Mouse (Mus musculus) MEL-GATA-1-ER (cell line): Measurements from ENCODE around the gene Serpinb7.

Experiments used
- DNase-seq: peaks from one replicate; pipeline ENCODE4 v3.0.0-alpha.2; 2012; ENCODE audit warnings: low read depth; ENCODE audit errors: extremely low read depth

Serpinb7 gene

GRCm38 (mm10) chr1:107399355-107399754 lies at the start of gene Serpinb7:
Gene Serpinb7, plus strand, starts transcription at chr1:107399655.
- no peak for DNase-seq

GRCm38 (mm10) chr1:107350392-107350791 lies 49.1 kb upstream of the Serpinb7 start:
- DNase-seq = no peak

- no peak for DNase-seq
Observed at GRCm38 (mm10) chr1:107351115-107351514, 48.3 kb upstream of the Serpinb7 start.

GRCm38 (mm10) chr1:107353046-107353445 lies 46.4 kb upstream of the Serpinb7 start:
- DNase-seq = peak; percentile 48

- no peak for DNase-seq
Observed at GRCm38 (mm10) chr1:107360898-107361297, 38.6 kb upstream of the Serpinb7 start, which contains the start of gene Serpinb11. Gene Serpinb11, plus strand, starts transcription at chr1:107361198.

GRCm38 (mm10) chr1:107365973-107366372 lies 33.5 kb upstream of the Serpinb7 start:
- no peak for DNase-seq

- no peak for DNase-seq
Observed at GRCm38 (mm10) chr1:107368944-107369343, 30.5 kb upstream of the Serpinb7 start.

GRCm38 (mm10) chr1:107376952-107377351 lies 22.5 kb upstream of the Serpinb7 start:
- DNase-seq = peak; percentile 82

GRCm38 (mm10) chr1:107378368-107378767 lies 21.1 kb upstream of the Serpinb7 start:
- no peak for DNase-seq

GRCm38 (mm10) chr1:107381491-107381890 lies 18.0 kb upstream of the Serpinb7 start:
- DNase-seq = peak; percentile 93

- DNase-seq = no peak
Observed at GRCm38 (mm10) chr1:107382404-107382803, 17.1 kb upstream of the Serpinb7 start.

GRCm38 (mm10) chr1:107384532-107384931 lies 14.9 kb upstream of the Serpinb7 start:
- peak; percentile 93 for DNase-seq

GRCm38 (mm10) chr1:107389753-107390152 lies 9.7 kb upstream of the Serpinb7 start:
- no peak for DNase-seq

GRCm38 (mm10) chr1:107397481-107397880 lies 2.0 kb upstream of the Serpinb7 start:
- DNase-seq = peak; percentile 89

GRCm38 (mm10) chr1:107402082-107402481 lies 2.6 kb downstream of the Serpinb7 start:
- DNase-seq = no peak

- no peak for DNase-seq
Observed at GRCm38 (mm10) chr1:107414650-107415049, 15.2 kb downstream of the Serpinb7 start.

- peak; percentile 26 for DNase-seq
Observed at GRCm38 (mm10) chr1:107422487-107422886, 23.0 kb downstream of the Serpinb7 start.

- DNase-seq = no peak
Observed at GRCm38 (mm10) chr1:107431253-107431652, 31.8 kb downstream of the Serpinb7 start.

GRCm38 (mm10) chr1:107435528-107435927 lies 36.1 kb downstream of the Serpinb7 start:
- DNase-seq = no peak

GRCm38 (mm10) chr1:107439462-107439861 lies 40.0 kb downstream of the Serpinb7 start:
- DNase-seq = no peak

- no peak for DNase-seq
Observed at GRCm38 (mm10) chr1:107445352-107445751, 45.9 kb downstream of the Serpinb7 start.

- DNase-seq = no peak
Observed at GRCm38 (mm10) chr1:107447228-107447931, 47.9 kb downstream of the Serpinb7 start.

- no peak for DNase-seq
Observed at GRCm38 (mm10) chr1:107479909-107480308, 80.5 kb downstream of the Serpinb7 start.
